Mouse (Mus musculus): ENCODE measurements around the gene Sec14l4.

The Sec14l4 gene

DNA sequence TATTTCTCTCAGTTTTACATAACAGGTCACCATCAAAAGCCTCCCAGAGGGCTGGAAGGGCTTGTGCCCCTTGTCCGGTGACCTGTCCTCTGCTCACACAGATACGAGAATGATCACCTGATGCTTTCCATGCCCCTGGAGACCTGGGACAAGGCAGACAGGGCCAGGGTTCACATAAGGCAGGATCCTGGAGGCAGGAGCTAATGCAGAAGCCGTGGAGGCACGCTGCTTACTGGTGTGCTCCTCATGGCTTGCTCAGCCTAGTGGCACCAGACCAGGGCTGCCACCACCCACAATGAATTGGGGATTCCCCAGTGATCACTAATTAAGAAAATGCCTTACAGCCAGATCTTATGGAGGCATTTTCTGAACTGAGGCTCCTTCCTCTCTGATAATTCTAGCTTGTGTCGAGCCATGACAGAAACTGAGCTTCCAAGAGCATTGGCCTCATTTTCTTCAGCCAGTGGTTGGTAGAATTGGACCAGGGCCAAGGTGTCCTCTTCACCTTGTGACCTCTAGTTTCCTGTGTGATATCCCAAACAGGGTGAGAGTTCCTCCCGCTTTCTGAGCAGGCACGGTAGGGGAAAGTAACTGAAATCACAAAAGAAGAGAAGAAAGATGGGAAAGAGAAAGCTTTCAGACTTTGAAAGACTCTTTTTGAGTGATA, 47.1 kb downstream of the Sec14l4 start:
- DNase-seq (ENCODE audit: low spot score in 2 of 2) = no peak

DNA sequence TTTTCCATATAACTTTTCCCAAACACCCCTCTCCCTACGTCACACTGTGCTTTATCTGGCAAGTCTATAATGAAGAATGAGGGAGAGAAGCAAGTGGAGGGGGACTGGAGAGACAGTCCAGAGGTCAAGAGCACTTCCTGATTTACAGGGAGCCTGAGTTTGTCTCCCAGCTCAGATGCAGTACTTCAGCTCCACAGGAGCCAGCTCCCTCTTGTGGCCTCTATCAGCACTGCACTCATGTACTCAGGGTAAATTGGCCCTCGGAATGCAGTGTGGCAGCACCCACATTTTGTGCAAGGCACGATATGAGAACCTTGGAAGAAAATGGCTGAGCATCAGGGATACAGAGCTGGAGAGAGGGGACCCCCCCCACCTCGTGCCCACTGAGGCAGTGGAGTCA, 49.0 kb downstream of the Sec14l4 start:
- peak in 1 of 2 experiments; percentile 33 for DNase-seq (ENCODE audit: low spot score in 2 of 2)

DNA sequence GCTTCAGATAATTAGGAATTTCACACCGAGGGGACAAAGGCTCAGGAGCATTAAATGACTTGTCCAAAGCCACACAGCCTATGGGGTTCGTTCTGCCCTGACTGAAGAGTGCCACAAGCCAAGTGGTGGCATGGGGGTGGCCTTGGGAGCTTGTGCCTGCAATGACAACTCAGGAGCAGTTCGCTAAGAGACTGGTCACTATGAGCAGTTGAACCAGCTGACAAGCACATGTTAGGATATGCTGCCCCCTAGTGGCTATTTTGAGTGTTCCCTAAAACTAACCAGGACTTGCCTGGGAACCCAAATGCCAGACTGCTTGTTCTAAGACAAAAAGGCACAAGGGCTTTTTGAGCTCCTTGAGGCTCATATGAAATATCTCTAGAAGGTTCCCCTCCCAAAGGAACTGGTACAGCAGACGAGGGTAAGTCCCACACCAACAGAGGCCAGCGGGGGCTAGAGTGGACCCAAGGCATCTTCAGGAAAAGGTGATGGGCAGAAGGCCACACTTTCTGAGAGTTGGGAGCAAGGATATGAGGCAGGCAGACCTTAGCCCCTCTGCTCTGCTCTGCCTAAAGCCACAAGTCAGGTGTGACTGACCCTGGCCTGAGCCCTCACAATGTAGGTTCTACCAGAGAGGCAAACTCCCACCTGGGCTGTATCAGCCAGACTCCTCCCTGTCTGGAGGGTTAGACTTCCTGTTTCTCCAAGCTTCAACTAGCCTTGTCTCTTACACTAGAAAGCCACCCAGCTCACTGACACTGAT, 52.2 kb downstream of the Sec14l4 start:
- peak; percentile 47 to 50 for DNase-seq (ENCODE audit: low spot score in 2 of 2)

DNA sequence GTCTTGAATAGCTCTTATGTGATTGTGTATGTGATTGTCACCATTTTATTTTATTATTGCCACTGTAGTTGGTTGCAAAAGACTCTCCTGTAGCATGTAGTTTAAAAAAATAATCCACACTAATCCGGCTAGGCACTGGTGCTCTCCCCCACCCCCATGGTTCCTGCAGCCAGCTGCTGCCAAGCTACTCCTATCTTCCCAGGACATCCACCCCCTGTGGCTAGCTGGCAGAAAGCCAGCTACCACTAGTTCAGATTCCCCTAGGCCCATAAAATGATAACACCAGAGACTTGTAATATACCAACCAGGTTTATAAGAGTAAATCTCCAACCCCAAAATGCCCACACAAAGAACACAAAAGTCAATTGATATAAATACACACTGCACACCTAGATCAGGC, 55.0 kb downstream of the Sec14l4 start:
- no peak for DNase-seq (ENCODE audit: low spot score in 2 of 2)

DNA sequence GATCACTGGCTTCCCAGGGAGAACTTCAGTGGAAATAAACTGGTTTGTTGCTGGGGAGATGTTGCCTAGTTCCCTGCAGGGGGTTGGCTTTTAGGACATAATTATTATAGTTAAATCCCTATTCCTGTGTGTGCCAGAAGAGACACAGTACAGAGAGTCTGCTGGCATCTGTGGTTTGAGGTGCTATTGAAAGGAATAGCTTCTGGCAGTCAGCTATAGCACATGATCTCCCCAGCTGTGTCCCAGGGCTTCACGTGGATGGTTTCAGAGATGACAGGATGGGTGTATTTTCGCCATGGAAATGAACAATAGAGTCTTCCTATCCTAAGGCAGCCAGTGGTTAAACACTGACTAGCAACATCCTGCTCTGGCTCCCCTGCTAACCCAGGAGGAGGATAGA, 56.0 kb downstream of the Sec14l4 start:
- DNase-seq (ENCODE audit: low spot score in 2 of 2) = peak; percentile 44 to 49

DNA sequence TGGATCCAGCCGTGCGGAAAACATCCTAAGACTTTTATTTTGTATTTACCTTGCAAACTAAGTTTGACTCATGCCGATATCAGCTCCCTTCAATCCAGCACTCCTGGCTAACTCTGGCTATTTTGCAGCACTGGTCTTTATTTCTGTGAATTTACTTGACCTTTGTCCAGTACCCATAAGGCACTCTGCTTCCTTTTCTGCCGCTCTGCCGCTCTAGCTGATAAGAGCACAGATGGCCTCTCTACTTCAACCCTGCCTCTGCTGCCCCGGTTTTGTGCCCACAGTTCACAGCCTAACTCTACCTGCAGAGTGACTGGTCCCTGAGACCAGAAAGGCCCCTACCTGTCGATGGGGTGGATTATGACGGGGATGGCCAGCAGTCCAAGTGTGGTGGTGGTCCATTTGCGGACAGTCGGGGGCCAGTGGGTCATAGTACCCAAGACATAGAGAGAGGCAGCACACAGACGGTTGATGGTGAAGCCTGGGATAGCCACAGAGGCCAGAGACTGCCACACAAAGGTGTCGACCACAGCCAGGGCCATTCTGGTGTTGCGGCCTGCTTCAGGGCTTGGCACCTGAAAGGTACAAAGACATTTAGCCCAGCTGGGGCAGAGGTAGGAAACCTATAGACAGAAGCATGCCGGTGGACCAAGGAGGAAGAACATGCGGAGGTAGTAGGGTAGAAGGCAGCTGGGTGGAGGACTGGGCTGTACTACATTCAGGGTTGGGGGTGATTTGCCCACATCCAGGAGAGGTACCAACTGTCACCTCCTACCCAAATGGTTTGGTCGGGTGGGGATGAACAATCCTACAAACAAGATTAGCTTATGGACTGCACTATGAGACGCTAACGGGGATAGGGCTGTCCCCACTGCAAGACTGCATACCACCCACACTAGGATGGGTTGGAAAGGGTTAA, 62.5 kb downstream of the Sec14l4 start:
- peak in 1 of 2 experiments; percentile 39 for DNase-seq (ENCODE audit: low spot score in 2 of 2)

DNA sequence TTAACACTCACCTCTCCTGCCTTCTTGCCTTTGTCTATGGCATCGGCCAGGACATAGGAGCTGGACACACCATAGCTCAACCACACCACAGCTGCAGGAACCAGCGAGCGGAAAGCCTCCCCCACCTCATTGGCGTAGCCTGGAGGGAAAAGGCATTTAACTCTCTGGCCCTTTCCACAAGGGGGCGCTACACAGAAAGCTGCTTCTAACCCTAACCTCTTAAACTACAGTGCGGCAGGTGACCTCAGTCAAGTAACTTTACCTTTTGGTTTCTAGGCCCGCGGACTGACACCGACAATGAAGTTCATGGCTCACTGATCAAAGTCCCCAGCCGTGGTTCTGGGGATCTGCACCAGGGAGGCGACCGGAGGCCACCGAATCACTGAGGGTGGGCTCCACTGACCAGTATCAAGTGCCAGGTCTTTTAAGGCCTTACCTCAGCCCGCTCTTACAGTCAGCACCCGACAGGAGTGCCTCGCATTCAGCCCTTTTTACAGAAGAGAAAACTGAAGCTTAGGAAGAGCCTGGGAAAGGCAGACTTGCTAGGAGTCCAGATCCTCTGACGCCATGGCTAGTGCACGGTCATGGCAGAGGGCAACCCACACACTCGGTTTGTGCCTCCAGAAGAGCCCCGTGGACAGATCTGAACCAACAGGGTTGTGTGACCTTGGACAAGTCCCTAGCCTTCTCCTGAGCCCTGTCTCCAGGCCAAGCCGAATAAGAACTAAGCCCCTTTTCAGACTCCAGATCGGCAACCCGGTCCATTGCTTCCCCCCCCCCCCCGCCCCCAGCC, 63.3 kb downstream of the Sec14l4 start:
- peak; percentile 60 to 62 for DNase-seq (ENCODE audit: low spot score in 2 of 2)

DNA sequence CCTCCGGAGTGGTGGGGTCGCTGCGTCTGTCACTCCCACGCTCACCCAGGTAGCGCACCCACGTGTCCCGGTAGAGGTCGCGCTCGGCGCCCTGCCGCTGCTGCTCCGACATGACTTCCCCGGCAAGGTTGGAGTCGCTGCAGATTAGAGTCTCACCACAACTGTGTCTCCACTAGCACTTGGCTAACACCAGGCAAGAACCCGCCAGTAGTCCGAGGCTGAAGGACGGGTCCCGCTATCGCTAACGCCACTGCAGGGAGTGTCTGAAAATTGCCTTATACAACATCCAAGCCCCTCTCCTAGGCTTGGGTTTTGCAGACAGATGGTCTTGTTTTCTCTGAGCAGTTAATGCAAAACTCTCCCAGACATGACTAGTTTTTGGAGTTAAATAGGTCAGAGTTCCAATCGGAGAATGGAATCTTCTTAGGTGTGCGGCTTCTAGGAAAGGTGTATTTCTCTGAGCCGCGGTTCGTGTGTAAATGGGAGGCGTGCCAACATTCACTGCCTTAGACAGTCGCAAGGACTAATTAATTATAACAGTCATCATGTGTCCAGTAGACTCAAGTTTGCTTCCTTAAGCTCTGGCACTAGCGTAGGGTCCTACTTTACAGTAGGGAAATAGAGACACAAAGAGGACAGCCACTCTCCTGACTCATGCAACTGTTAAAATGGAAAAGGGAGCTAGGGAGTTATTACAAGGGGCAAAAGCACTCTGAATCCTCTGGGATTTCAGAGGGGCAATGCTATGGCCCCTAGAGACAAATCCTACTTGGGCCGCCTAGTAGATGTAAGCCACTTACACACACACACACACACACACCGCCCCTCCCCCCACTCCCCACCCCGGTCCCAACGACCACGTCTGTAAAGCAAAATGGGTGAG, 64.2 kb downstream of the Sec14l4 start, which contains the start of gene Mtfp1:
TSS of gene Mtfp1 (minus strand) at position 275 of the 883 bp plus-strand sequence.
- peak; percentile 39 to 53 for DNase-seq (ENCODE audit: low spot score in 2 of 2)

DNA sequence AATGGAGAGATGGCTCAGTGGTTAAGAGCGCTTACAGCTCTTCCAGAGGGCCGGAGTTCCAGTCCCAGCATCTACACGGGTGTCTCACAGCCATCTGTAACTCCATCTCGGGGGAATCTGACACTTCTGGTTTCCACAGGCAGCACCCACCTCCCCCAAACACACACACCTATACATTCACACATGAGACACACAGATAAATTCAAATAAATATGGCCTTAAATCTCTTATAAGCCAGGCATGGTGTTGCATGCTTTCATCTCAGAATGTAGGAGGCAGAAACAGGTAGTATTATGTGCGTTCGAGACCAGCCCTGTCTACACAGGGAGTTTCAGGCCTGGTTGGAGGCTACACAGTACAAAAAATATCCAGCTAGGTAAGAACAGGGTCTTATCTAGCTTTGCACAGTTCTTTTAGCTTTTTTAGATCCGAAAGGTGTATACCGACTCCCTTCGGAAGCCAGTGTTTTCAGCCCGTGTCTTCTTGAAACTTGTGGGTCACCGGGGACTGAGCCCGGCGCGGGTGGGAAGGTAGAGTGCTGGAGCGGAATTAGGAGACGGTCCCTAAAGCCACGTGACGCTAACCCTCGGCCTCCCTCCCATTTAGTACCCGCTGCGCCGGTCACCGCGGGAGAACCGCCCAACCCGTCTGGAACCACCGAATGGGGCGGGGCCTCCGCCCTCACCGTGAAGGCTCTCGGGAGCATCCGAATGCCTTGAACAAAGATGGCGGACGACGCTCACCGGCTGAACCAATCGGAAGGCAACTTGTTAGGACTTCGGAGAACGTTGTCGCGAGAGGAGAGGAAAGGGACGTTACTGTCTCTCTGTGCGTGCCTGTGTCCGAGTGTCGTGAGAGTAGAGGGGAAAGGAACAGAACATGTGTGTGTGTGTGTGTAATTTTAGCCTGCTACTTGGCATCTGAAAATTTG, 65.1 kb downstream of the Sec14l4 start:
- peak; percentile 98 for DNase-seq (ENCODE audit: low spot score in 2 of 2)

DNA sequence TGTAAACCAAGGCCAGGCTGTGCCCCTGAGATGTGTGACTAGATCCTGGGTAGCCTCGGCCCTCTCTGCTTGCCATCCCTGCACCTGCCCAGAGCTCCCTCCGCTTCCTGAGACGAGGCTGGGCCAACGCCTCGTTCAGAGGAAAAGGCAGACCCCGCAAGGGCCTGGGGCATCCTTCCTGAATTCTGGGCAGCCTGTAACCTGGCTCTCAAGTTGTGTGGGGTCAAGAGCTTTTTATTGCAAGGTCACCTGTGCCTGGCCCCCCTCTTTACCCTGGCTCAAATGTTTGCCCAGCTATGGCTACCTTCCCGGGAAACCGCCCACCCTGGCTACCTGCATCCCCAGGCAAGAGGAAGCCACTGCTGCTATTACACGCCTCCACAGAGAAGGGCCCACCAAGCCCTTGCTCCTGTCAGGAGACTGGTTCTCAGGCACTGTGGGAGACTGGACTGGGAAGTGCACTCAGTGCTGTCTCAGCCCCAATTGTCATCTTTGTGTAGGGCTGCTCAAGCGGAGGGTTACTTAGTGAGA, 65.9 kb downstream of the Sec14l4 start:
- no peak for DNase-seq (ENCODE audit: low spot score in 2 of 2)
